Mouse (Mus musculus) forelimb bud, embryonic 11.5 days (tissue): ENCODE measurements at regions not wholly inside any gene's neighbourhood (a gene's known extent, or its start where the extent isn't known, plus 50 kb on each side); places are given as distances from the start of the nearest gene placed in this dataset.

Experiments used
- DNase-seq: peaks from one replicate; pipeline ENCODE4 v3.0.0-alpha.2; 2012; ENCODE audit warnings: low read depth, low spot score

GRCm38 (mm10) chr8:79587258-79587657, 52.2 kb upstream of the Otud4 start:
- peak; percentile 58 for DNase-seq

GRCm38 (mm10) chr8:79584966-79585365, 54.5 kb upstream of the Otud4 start:
- peak; percentile 80 for DNase-seq

GRCm38 (mm10) chr8:79583326-79583725, 56.1 kb upstream of the Otud4 start:
- no peak for DNase-seq

GRCm38 (mm10) chr8:79582195-79582594, 57.2 kb upstream of the Otud4 start:
- no peak for DNase-seq

GRCm38 (mm10) chr8:79576086-79576485, 63.3 kb upstream of the Otud4 start:
- DNase-seq = no peak

- no peak for DNase-seq
Observed at GRCm38 (mm10) chr8:79575175-79575734, 64.2 kb upstream of the Otud4 start.

- DNase-seq = no peak
Observed at GRCm38 (mm10) chr8:79573491-79573890, 65.9 kb upstream of the Otud4 start.

- no peak for DNase-seq
Observed at GRCm38 (mm10) chr8:79572526-79572925, 66.9 kb upstream of the Otud4 start.

GRCm38 (mm10) chr8:79563101-79563500, 76.3 kb upstream of the Otud4 start:
- no peak for DNase-seq

GRCm38 (mm10) chr8:79562669-79563068, 76.7 kb upstream of the Otud4 start:
- peak; percentile 16 for DNase-seq

- peak; percentile 19 for DNase-seq
Observed at GRCm38 (mm10) chr8:79562071-79562581, 77.3 kb upstream of the Otud4 start.

GRCm38 (mm10) chr8:79561269-79562063, 78.0 kb upstream of the Otud4 start:
- no peak for DNase-seq

GRCm38 (mm10) chr8:79559516-79559915, 79.9 kb upstream of the Otud4 start:
- DNase-seq = no peak

GRCm38 (mm10) chr8:79554311-79554710, 85.1 kb upstream of the Otud4 start:
- no peak for DNase-seq

GRCm38 (mm10) chr8:79550151-79550550, 89.3 kb upstream of the Otud4 start:
- no peak for DNase-seq

- DNase-seq = no peak
Observed at GRCm38 (mm10) chr8:79548156-79548555, 91.3 kb upstream of the Otud4 start.

GRCm38 (mm10) chr8:79545866-79546373, 93.5 kb upstream of the Otud4 start:
- DNase-seq = no peak

GRCm38 (mm10) chr8:79542461-79542860, 97.0 kb upstream of the Otud4 start:
- DNase-seq = no peak

GRCm38 (mm10) chr8:79540053-79540452, 99.4 kb upstream of the Otud4 start:
- no peak for DNase-seq

- DNase-seq = peak; percentile 5
Observed at GRCm38 (mm10) chr8:79534271-79534889, 105.0 kb upstream of the Otud4 start.

- no peak for DNase-seq
Observed at GRCm38 (mm10) chr8:79529556-79529955, 109.9 kb upstream of the Otud4 start.

- DNase-seq = peak; percentile 86
Observed at GRCm38 (mm10) chr8:79522040-79522439, 117.4 kb upstream of the Otud4 start.
